Mouse (Mus musculus) heart, postnatal 36 days (tissue): ENCODE data around the gene Hlcs. TPM values are rescaled to one million over a fixed set of nuclear protein-coding genes. Genes with fewer than 3 reads are reported as not detected.

Experiments used
- DNase-seq, 2 experiments: peaks; one replicate each; pipeline ENCODE4 v3.0.0; 2021 to 2022
- intact Hi-C: fragments of 180-260 bp; cut with DNase I; formaldehyde crosslinking; loops from one replicate; pipeline ENCODE4 v1.15.1; 2025
- total RNA-seq, 2 experiments: library from RNA; stranded (reverse); gene quantifications; 2 replicates each; pipeline ENCODE4 v1.2.3; 2021

Hlcs gene
- total RNA-seq, 2 experiments from 2014 or later = 4.8 to 6.7 TPM

GRCm38 (mm10) chr16:94222646-94223362 lies 90.6 kb downstream of the Hlcs start:
- DNase-seq = no peak

GRCm38 (mm10) chr16:94210689-94211357 lies 102.5 kb downstream of the Hlcs start:
- intact Hi-C loops = no loop called here
- DNase-seq = no peak

More at GRCm38 (mm10) chr16:94222646-94223362, 90.6 kb downstream of the Hlcs start:
- intact Hi-C loops = no loop called here

- intact Hi-C loops = no loop called here
- no peak for DNase-seq
These were observed 103.7 kb downstream of the Hlcs start for GRCm38 (mm10) chr16:94209626-94210025.

- DNase-seq = no peak
- intact Hi-C loops = no loop called here
These were observed 104.5 kb downstream of the Hlcs start for GRCm38 (mm10) chr16:94208826-94209225.

GRCm38 (mm10) chr16:94208152-94208551 lies 105.2 kb downstream of the Hlcs start:
- DNase-seq = no peak
- intact Hi-C loops = no loop called here

DNA sequence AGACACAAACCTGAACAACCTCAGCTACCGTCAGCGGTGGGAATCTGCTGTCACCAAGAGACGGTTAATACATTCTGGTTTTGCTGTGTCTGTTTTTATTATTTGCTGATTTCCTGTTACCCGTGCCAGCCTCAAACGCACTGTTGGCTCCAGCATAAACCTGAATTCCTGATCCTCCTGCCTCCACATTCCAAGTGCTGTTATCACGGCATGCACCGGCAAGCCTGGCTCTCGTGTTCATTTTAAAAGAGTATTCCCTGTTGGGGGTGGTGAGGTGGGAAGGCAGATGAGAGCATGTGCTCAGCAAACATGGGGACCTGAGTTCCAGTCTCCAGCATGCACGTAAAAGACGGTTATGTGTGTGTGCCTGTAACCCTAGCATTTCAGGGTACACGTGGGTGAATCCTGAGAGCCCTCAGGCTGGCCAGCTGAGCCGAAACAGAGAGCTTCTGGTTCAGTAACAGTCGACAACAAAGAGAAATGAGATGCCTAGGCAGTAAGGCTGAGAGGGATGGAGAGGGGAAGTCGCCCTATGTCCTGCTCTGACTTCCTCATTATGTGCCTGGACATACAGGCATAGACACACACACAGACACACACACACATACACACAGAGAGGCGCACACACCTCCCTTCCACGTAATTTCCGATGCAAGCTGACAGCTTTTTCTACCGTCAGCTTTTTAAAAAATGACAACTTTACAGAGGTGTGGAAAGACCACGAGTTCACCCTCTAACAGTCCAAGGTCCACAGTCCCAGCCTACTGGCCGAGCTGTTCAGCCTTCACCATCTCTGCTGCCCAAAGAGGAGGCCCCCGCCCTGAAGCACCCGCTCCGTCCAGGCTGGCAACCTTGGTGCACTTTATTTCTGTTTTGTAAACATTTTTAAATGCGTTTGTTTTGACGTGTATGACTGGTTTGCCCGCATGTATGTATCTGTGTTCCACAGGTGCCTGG lies 107.6 kb downstream of the Hlcs start:
- intact Hi-C loops = no loop called here
- DNase-seq = no peak

DNA sequence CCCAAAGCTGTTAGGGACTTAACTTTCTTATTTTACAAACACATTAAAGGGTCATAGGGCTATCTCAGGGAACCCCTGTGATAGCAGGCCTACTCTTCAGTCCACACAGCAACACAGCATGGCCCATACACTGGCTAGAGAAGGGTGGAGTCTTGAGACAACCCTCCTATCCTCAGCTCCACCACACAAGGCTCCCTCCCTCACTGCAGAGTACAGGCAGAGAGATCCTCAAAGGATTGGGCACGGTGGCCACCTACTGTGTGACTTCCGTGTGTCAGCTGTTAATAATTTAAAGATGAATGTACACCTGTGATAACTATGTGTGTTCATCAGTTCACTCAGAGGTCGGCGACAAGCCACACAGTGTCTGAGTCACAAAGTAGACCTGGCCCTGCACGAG lies 112.0 kb downstream of the Hlcs start:
- no peak for DNase-seq
- intact Hi-C loops = no loop called here

GRCm38 (mm10) chr16:94195913-94196312 lies 117.5 kb downstream of the Hlcs start:
- intact Hi-C loops = no loop called here
- DNase-seq = no peak

DNA sequence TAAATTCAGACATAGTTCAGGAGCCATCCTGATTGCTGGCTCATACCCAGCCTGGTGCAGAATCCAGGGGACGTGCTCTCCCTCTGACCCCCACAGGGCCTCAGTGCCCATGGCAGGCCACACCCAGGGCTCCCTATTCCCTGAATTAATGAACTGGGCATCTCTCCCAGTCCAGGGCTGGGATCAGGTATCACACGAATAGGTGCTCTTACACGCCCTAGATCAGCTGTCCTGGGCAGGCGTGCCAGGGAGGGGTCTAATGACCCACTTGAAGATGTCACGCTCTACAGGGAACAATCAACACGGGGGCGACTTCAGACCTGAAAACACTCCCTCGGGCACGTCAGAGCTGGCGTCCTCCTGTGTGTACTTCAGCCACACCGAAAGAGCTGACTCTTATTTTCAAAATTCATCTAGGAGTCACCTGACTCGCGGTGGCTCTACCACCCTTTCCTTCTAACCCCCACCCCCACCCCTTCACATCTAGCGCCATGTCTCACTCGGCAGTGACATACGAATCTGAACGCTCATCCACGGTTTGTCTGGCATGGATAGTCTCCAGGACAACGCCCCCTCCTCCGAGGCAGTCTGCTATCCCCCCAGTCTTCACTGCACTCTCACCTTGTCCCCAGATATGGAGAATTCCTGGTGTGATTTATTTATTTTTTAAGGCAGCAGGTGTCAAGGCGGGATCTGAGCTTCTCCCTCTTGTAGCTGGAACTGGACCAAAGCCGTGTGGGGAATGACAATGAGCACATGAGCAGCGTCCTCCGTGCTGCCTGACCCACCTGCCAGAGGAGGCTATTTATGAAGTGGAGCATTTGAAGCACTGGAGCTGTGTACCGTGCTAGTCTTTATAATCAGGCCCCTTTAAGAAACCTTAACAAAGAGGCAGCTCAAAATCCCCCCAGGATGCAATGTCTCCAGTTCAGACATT lies 121.7 kb downstream of the Hlcs start:
- no peak for DNase-seq

GRCm38 (mm10) chr16:94190256-94190655 lies 123.1 kb downstream of the Hlcs start:
- intact Hi-C loops = no loop called here

More for the DNA sequence above, 121.7 kb downstream of the Hlcs start:
- intact Hi-C loops = no loop called here

GRCm38 (mm10) chr16:94186526-94186925 lies 126.8 kb downstream of the Hlcs start:
- intact Hi-C loops = no loop called here
- DNase-seq = no peak

More at GRCm38 (mm10) chr16:94190256-94190655, 123.1 kb downstream of the Hlcs start:
- no peak for DNase-seq

GRCm38 (mm10) chr16:94185430-94185829 lies 127.9 kb downstream of the Hlcs start:
- intact Hi-C loops = no loop called here
- no peak for DNase-seq

GRCm38 (mm10) chr16:94180122-94180870 lies 133.1 kb downstream of the Hlcs start:
- intact Hi-C loops = no loop called here
- no peak for DNase-seq

GRCm38 (mm10) chr16:94179341-94180121 lies 133.8 kb downstream of the Hlcs start:
- intact Hi-C loops = no loop called here
- no peak for DNase-seq

DNA sequence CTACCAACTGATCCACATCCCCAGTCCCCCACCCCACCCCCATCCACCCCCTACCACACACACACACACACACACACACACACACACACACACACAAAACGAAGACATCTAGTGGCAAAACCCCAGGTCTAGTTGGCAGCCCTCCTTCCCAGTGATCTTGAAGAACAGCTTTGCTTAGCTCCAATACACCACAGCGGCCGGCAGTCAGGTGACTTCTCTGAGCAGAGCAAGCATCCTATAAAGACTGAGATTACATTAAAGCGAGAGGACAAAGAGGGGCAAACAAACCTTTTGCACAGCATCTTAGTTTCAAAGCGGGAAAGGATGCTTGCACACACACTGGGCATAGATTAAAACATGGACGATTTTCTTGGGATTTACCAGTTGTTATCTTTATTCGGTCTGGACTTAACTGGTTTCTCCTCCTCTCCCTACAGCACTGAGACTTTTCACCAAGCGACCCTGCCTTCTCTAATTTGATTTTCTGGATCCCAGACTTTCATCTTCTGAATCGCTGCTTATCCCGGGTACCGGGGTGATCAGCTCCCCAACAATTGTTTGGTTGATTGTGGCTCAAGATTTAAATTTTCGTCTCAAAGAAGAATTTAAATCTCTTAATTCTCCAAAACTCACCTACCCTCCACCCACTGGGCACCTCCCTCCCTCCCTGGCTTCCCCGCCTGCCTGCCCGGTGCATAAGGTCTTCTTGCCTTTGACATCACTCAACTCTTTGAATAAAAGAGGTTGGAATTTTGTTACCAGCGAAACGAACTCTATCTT lies 134.7 kb downstream of the Hlcs start:
- intact Hi-C loops = no loop called here

GRCm38 (mm10) chr16:94176997-94177857 lies 136.1 kb downstream of the Hlcs start:
- no peak for DNase-seq
- intact Hi-C loops = no loop called here

More for the DNA sequence above, 134.7 kb downstream of the Hlcs start:
- no peak for DNase-seq
